Mouse (Mus musculus): ENCODE results near the gene Snx29. TPM values are rescaled to one million over a fixed set of nuclear protein-coding genes. Genes with fewer than 3 reads are reported as not detected.

Snx29 gene
- polyA plus RNA-seq, 1 experiment from 2014 or later = 12.5 TPM

- 83% methylated on average over 6 of the region's 6 CpGs for WGBS
- Histone ChIP-seq H3K4me3 (ENCODE audit: low read depth, low read length) (no peak overlapping the region), H3K4me2 (ENCODE audit: low read depth, low read length, severe bottlenecking) (no peak overlapping the region), H3K9ac (ENCODE audit: low read length) (no peak overlapping the region), H3K9me3 (ENCODE audit: control insufficient read depth, low read length) (no peaks in the 10 kb centered on the region), H3K4me1 (replicated peaks; ENCODE audit: control insufficient read depth, insufficient read depth, low read length) (no peaks in the 10 kb centered on the region), H3K27me3 (ENCODE audit: control insufficient read depth, insufficient read depth, low read length) (no peaks in the 10 kb centered on the region), H3K36me3 (ENCODE audit: control insufficient read depth, insufficient read depth, low read length) (no peaks in the 10 kb centered on the region), H3K27ac (ENCODE audit: low read depth, low read length) (no peak overlapping the region)
- DNase-seq (ENCODE audit: low spot score) = no peak
- ATAC-seq (replicated peaks; ENCODE audit: low FRiP score) = no peak
Measured at GRCm38 (mm10) chr16:11729111-11729510, 406.4 kb downstream of the Snx29 start.

GRCm38 (mm10) chr16:11729815-11730214, 407.1 kb downstream of the Snx29 start:
- DNase-seq (ENCODE audit: low spot score) (no peak), ATAC-seq (replicated peaks; ENCODE audit: low FRiP score) (no peak)
- 83% methylated on average over 5 of the region's 5 CpGs for WGBS
- no peaks in the 10 kb centered on the region for H3K9me3 ChIP-seq (ENCODE audit: control insufficient read depth, low read length)
- H3K9ac ChIP-seq (ENCODE audit: low read length) = no peak overlapping the region
- H3K4me2 ChIP-seq (ENCODE audit: low read depth, low read length, severe bottlenecking) = no peak overlapping the region
- H3K4me3 ChIP-seq (ENCODE audit: low read depth, low read length) = no peak overlapping the region
- no peaks in the 10 kb centered on the region for H3K36me3 ChIP-seq (ENCODE audit: control insufficient read depth, insufficient read depth, low read length)
- no peaks in the 10 kb centered on the region for H3K4me1 ChIP-seq (replicated peaks; ENCODE audit: control insufficient read depth, insufficient read depth, low read length)
- no peaks in the 10 kb centered on the region for H3K27me3 ChIP-seq (ENCODE audit: control insufficient read depth, insufficient read depth, low read length)
- no peak overlapping the region for H3K27ac ChIP-seq (ENCODE audit: low read depth, low read length)

- WGBS = 82% methylated on average over 5 of the region's 5 CpGs
- Histone ChIP-seq H3K4me1 (replicated peaks; ENCODE audit: control insufficient read depth, insufficient read depth, low read length) (no peaks in the 10 kb centered on the region), H3K4me2 (ENCODE audit: low read depth, low read length, severe bottlenecking) (no peak overlapping the region), H3K27ac (ENCODE audit: low read depth, low read length) (no peak overlapping the region), H3K9me3 (ENCODE audit: control insufficient read depth, low read length) (no peaks in the 10 kb centered on the region), H3K4me3 (ENCODE audit: low read depth, low read length) (no peak overlapping the region), H3K9ac (ENCODE audit: low read length) (no peak overlapping the region), H3K36me3 (ENCODE audit: control insufficient read depth, insufficient read depth, low read length) (no peaks in the 10 kb centered on the region), H3K27me3 (ENCODE audit: control insufficient read depth, insufficient read depth, low read length) (no peaks in the 10 kb centered on the region)
- DNase-seq (ENCODE audit: low spot score) = no peak
- ATAC-seq (replicated peaks; ENCODE audit: low FRiP score) = no peak
Measured at GRCm38 (mm10) chr16:11731014-11731535, 408.4 kb downstream of the Snx29 start.

GRCm38 (mm10) chr16:11738341-11738740, 415.6 kb downstream of the Snx29 start:
- Histone ChIP-seq H3K9me3 (ENCODE audit: control insufficient read depth, low read length) (no peaks in the 10 kb centered on the region), H3K27me3 (ENCODE audit: control insufficient read depth, insufficient read depth, low read length) (no peaks in the 10 kb centered on the region), H3K4me2 (ENCODE audit: low read depth, low read length, severe bottlenecking) (no peak overlapping the region), H3K4me3 (ENCODE audit: low read depth, low read length) (no peak overlapping the region), H3K4me1 (replicated peaks; ENCODE audit: control insufficient read depth, insufficient read depth, low read length) (no peaks in the 10 kb centered on the region), H3K27ac (ENCODE audit: low read depth, low read length) (no peak overlapping the region), H3K36me3 (ENCODE audit: control insufficient read depth, insufficient read depth, low read length) (no peaks in the 10 kb centered on the region), H3K9ac (ENCODE audit: low read length) (no peak overlapping the region)
- 46% methylated on average over 7 of the region's 7 CpGs for WGBS
- DNase-seq (ENCODE audit: low spot score) (peak; percentile 61), ATAC-seq (replicated peaks; ENCODE audit: low FRiP score) (no peak)

- Histone ChIP-seq H3K27ac (ENCODE audit: low read depth, low read length) (no peak overlapping the region), H3K27me3 (ENCODE audit: control insufficient read depth, insufficient read depth, low read length) (no peaks in the 10 kb centered on the region), H3K9me3 (ENCODE audit: control insufficient read depth, low read length) (no peaks in the 10 kb centered on the region), H3K9ac (ENCODE audit: low read length) (no peak overlapping the region), H3K4me3 (ENCODE audit: low read depth, low read length) (no peak overlapping the region), H3K4me2 (ENCODE audit: low read depth, low read length, severe bottlenecking) (no peak overlapping the region), H3K4me1 (replicated peaks; ENCODE audit: control insufficient read depth, insufficient read depth, low read length) (no peaks in the 10 kb centered on the region), H3K36me3 (ENCODE audit: control insufficient read depth, insufficient read depth, low read length) (no peaks in the 10 kb centered on the region)
- no peak for ATAC-seq (replicated peaks; ENCODE audit: low FRiP score)
- no peak for DNase-seq (ENCODE audit: low spot score)
- WGBS = 76% methylated on average over 5 of the region's 5 CpGs
Measured at GRCm38 (mm10) chr16:11741951-11742350, 419.2 kb downstream of the Snx29 start.

GRCm38 (mm10) chr16:11742351-11742750, 419.6 kb downstream of the Snx29 start:
- Histone ChIP-seq H3K4me2 (ENCODE audit: low read depth, low read length, severe bottlenecking) (no peak overlapping the region), H3K27ac (ENCODE audit: low read depth, low read length) (no peak overlapping the region), H3K36me3 (ENCODE audit: control insufficient read depth, insufficient read depth, low read length) (no peaks in the 10 kb centered on the region), H3K9ac (ENCODE audit: low read length) (no peak overlapping the region), H3K27me3 (ENCODE audit: control insufficient read depth, insufficient read depth, low read length) (no peaks in the 10 kb centered on the region), H3K4me3 (ENCODE audit: low read depth, low read length) (no peak overlapping the region), H3K9me3 (ENCODE audit: control insufficient read depth, low read length) (no peaks in the 10 kb centered on the region), H3K4me1 (replicated peaks; ENCODE audit: control insufficient read depth, insufficient read depth, low read length) (no peaks in the 10 kb centered on the region)
- DNase-seq (ENCODE audit: low spot score) (peak; percentile 34), ATAC-seq (replicated peaks; ENCODE audit: low FRiP score) (no peak)
- 89% methylated on average over 7 of the region's 7 CpGs for WGBS

- H3K4me2 ChIP-seq (ENCODE audit: low read depth, low read length, severe bottlenecking) = no peak overlapping the region
- no peaks in the 10 kb centered on the region for H3K27me3 ChIP-seq (ENCODE audit: control insufficient read depth, insufficient read depth, low read length)
- WGBS = 70% methylated on average over 3 of the region's 3 CpGs
- ATAC-seq (replicated peaks; ENCODE audit: low FRiP score) (no peak), DNase-seq (ENCODE audit: low spot score) (peak; percentile 15)
- no peaks in the 10 kb centered on the region for H3K4me1 ChIP-seq (replicated peaks; ENCODE audit: control insufficient read depth, insufficient read depth, low read length)
- H3K27ac ChIP-seq (ENCODE audit: low read depth, low read length) = no peak overlapping the region
- H3K9me3 ChIP-seq (ENCODE audit: control insufficient read depth, low read length) = no peaks in the 10 kb centered on the region
- H3K9ac ChIP-seq (ENCODE audit: low read length) = no peak overlapping the region
- H3K4me3 ChIP-seq (ENCODE audit: low read depth, low read length) = no peak overlapping the region
- H3K36me3 ChIP-seq (ENCODE audit: control insufficient read depth, insufficient read depth, low read length) = no peaks in the 10 kb centered on the region
Measured at GRCm38 (mm10) chr16:11743013-11743412, 420.3 kb downstream of the Snx29 start.

- Histone ChIP-seq H3K9ac (ENCODE audit: low read length) (no peak overlapping the region), H3K36me3 (ENCODE audit: control insufficient read depth, insufficient read depth, low read length) (no peaks in the 10 kb centered on the region), H3K4me2 (ENCODE audit: low read depth, low read length, severe bottlenecking) (no peak overlapping the region), H3K4me1 (replicated peaks; ENCODE audit: control insufficient read depth, insufficient read depth, low read length) (no peaks in the 10 kb centered on the region), H3K27me3 (ENCODE audit: control insufficient read depth, insufficient read depth, low read length) (no peaks in the 10 kb centered on the region), H3K27ac (ENCODE audit: low read depth, low read length) (no peak overlapping the region), H3K9me3 (ENCODE audit: control insufficient read depth, low read length) (no peaks in the 10 kb centered on the region), H3K4me3 (ENCODE audit: low read depth, low read length) (no peak overlapping the region)
- DNase-seq (ENCODE audit: low spot score) (peak; percentile 13), ATAC-seq (replicated peaks; ENCODE audit: low FRiP score) (no peak)
- WGBS = 86% methylated on average over 4 of the region's 4 CpGs
Measured at GRCm38 (mm10) chr16:11743724-11744123, 421.0 kb downstream of the Snx29 start.

GRCm38 (mm10) chr16:11746036-11746435, 423.3 kb downstream of the Snx29 start:
- no peak overlapping the region for H3K4me3 ChIP-seq (ENCODE audit: low read depth, low read length)
- ATAC-seq (replicated peaks; ENCODE audit: low FRiP score) = no peak
- H3K9me3 ChIP-seq (ENCODE audit: control insufficient read depth, low read length) = no peaks in the 10 kb centered on the region
- H3K4me1 ChIP-seq (replicated peaks; ENCODE audit: control insufficient read depth, insufficient read depth, low read length) = no peaks in the 10 kb centered on the region
- H3K27ac ChIP-seq (ENCODE audit: low read depth, low read length) = no peak overlapping the region
- H3K4me2 ChIP-seq (ENCODE audit: low read depth, low read length, severe bottlenecking) = no peak overlapping the region
- H3K36me3 ChIP-seq (ENCODE audit: control insufficient read depth, insufficient read depth, low read length) = no peaks in the 10 kb centered on the region
- whole genome bisulfite sequencing = 87% methylated on average over 2 of the region's 2 CpGs
- H3K9ac ChIP-seq (ENCODE audit: low read length) = no peak overlapping the region
- no peaks in the 10 kb centered on the region for H3K27me3 ChIP-seq (ENCODE audit: control insufficient read depth, insufficient read depth, low read length)
- DNase-seq (ENCODE audit: low spot score) = peak; percentile 28

Measured in forebrain, embryonic 11.5 days (tissue).